8 mouse cellular contexts compared by ENCODE assay signal in the genomic region with DNA sequence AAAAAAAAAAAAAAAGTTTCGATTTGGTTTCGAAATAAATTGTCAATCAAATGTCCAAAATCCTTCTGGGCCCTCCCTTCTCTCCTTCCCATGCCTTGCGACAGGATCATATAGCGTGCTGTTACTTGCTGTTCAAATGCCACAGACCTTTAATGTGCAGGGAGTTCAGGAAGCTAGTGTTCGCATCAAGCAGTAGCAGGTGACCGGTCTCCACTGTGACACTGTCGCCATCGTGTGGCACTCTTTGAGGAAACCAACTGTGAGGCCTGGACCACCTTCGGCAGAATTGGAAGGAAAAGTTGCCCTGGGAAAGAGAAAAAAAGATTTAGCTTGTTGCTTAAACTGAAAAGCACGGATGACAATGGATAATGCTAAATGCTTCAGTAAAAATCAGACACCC.
A peak's percentile ranks its signal among the peaks of the same experiment; 100 is the strongest.
DNase-seq lines count a peak whose midpoint lies in the region; ATAC-seq and TF ChIP-seq lines count a peak whose summit lies in the region.

No protein-coding gene starts in this region.

- DNase-seq in kidney, adult 2 months, result peak; percentile 7
- DNase-seq in kidney, adult 9 months, result no peak
- DNase-seq in cerebellum, adult 9-10 months, result peak; percentile 2
- DNase-seq in layer of hippocampus, adult 9-11 months, result peak; percentile 13
- DNase-seq in midbrain, embryonic 14.5 days, result peak; percentile 88
- peak; percentile 16 for DNase-seq in yolk sac, embryonic 10.5 days (ENCODE audit: low spot score)

- no peaks in the 10 kb centered on the region for H3K9me3 ChIP-seq in forebrain, embryonic 15.5 days
- H3K9me3 ChIP-seq in midbrain, embryonic 14.5 days (ENCODE audit: control insufficient read depth, low read length), result no peaks in the 10 kb centered on the region

- H3K4me2 ChIP-seq in forebrain, embryonic 15.5 days (replicated peaks), result no peak overlapping the region
- H3K4me2 ChIP-seq in midbrain, embryonic 14.5 days (ENCODE audit: low read length), result no peak overlapping the region

- H3K36me3 ChIP-seq in kidney, adult 2 months (ENCODE audit: control insufficient read depth, insufficient read depth, low read length), result peaks cover 5% of the 10 kb centered on the region
- H3K36me3 ChIP-seq in forebrain, embryonic 15.5 days, result no peaks in the 10 kb centered on the region
- H3K36me3 ChIP-seq in midbrain, embryonic 14.5 days (ENCODE audit: control insufficient read depth, insufficient read depth, low read length), result no peaks in the 10 kb centered on the region

- ATAC-seq in forebrain, embryonic 15.5 days (replicated peaks), result peak; percentile 84; the same call in 1 of the 2 replicates
- peak; percentile 69 for ATAC-seq in midbrain, embryonic 14.5 days (ENCODE audit: low FRiP score, low TSS enrichment)
- no peak for ATAC-seq in megakaryocyte, adult 5-6 weeks (ENCODE audit: poor library complexity, severe bottlenecking)

- H3K9ac ChIP-seq in forebrain, embryonic 15.5 days (replicated peaks), result no peak overlapping the region
- H3K9ac ChIP-seq in midbrain, embryonic 14.5 days (replicated peaks; ENCODE audit: low read length), result no peak overlapping the region

- peak; percentile 44 for TF ChIP-seq CTCF in kidney, adult 2 months (conservative IDR thresholded peaks at IDR 0.05; ENCODE audit: insufficient read depth, insufficient read length, low read depth, low read length)

- no peaks in the 10 kb centered on the region for H3K27me3 ChIP-seq in kidney, adult 2 months (replicated peaks; ENCODE audit: control insufficient read depth, insufficient read depth, low read length)
- H3K27me3 ChIP-seq in forebrain, embryonic 15.5 days, result no peaks in the 10 kb centered on the region
- H3K27me3 ChIP-seq in midbrain, embryonic 14.5 days (ENCODE audit: control insufficient read depth, insufficient read depth, low read length), result no peaks in the 10 kb centered on the region

- H3K4me1 ChIP-seq in kidney, adult 2 months (ENCODE audit: control insufficient read depth, insufficient read depth, low read length), result no peaks in the 10 kb centered on the region
- H3K4me1 ChIP-seq in forebrain, embryonic 15.5 days, result no peaks in the 10 kb centered on the region
- no peaks in the 10 kb centered on the region for H3K4me1 ChIP-seq in midbrain, embryonic 14.5 days (ENCODE audit: control insufficient read depth, insufficient read depth, low read length)

- no peak overlapping the region for H3K4me3 ChIP-seq in kidney, adult 2 months (ENCODE audit: insufficient read depth, low read depth, low read length)
- H3K4me3 ChIP-seq in forebrain, embryonic 15.5 days, result no peak overlapping the region
- H3K4me3 ChIP-seq in midbrain, embryonic 14.5 days (replicated peaks; ENCODE audit: low read depth, low read length), result no peak overlapping the region

- TF ChIP-seq POLR2A in kidney, adult 2 months (IDR thresholded peaks at IDR 0.05; ENCODE audit: low read depth, low read length), result no peak

- H3K27ac ChIP-seq in kidney, adult 2 months (ENCODE audit: insufficient read depth, low read depth, low read length), result no peak overlapping the region
- no peak overlapping the region for H3K27ac ChIP-seq in forebrain, embryonic 15.5 days (replicated peaks)
- no peak overlapping the region for H3K27ac ChIP-seq in midbrain, embryonic 14.5 days (replicated peaks; ENCODE audit: low read depth, low read length)

- 38% methylated on average over 10 of the region's 10 CpGs for WGBS in kidney, adult 2 months
- 14% methylated on average over 10 of the region's 10 CpGs for WGBS in forebrain, embryonic 15.5 days
- 22% methylated on average over 10 of the region's 10 CpGs for WGBS in midbrain, embryonic 14.5 days
